Mouse (Mus musculus) forebrain, embryonic 16.5 days (tissue): ENCODE results near the gene Tnfrsf23. TPM values are rescaled to one million over a fixed set of nuclear protein-coding genes. Genes with fewer than 3 reads are reported as not detected.
"Not testable (repeated sequence)": the region's sequence is repeated elsewhere in the genome, so short reads cannot be mapped to it uniquely, and the experiment has no call there.

Experiments used
- ATAC-seq: fragments of 200-750 bp; cut with Nextera tagmentation; 2 replicates; pipeline ENCODE4 v1.8.0; 2017; ENCODE audit warnings: mild to moderate bottlenecking, moderate library complexity
- H3K27ac ChIP-seq: fragments of 300-500 bp; sonication (generic); 2 replicates; pipeline ENCODE4 v1.5.1; 2014; ENCODE audit warnings: low read length, control low read depth
- H3K27me3 ChIP-seq: fragments of 300-500 bp; sonication (generic); replicated peaks from 2 replicates; pipeline ENCODE4 v1.6.1; 2014; ENCODE audit warnings: low read length; ENCODE audit not compliant: control insufficient read depth, insufficient read depth
- H3K36me3 ChIP-seq: fragments of 300-500 bp; sonication (generic); 2 replicates; pipeline ENCODE4 v1.6.1; 2014; ENCODE audit not compliant: control insufficient read depth, insufficient read depth
- H3K4me1 ChIP-seq: fragments of 300-500 bp; sonication (generic); replicated peaks from 2 replicates; pipeline ENCODE4 v1.6.1; 2014; ENCODE audit warnings: low read length; ENCODE audit not compliant: control insufficient read depth, insufficient read depth
- H3K4me2 ChIP-seq: fragments of 300-500 bp; sonication (generic); 2 replicates; pipeline ENCODE4 v1.6.1; 2014; ENCODE audit warnings: mild to moderate bottlenecking, low read length, control low read depth
- H3K4me3 ChIP-seq: fragments of 300-500 bp; sonication (generic); replicated peaks from 2 replicates; pipeline ENCODE4 v1.5.1; 2014; ENCODE audit warnings: mild to moderate bottlenecking, low read length, control low read depth
- H3K9ac ChIP-seq: fragments of 300-500 bp; sonication (generic); replicated peaks from 2 replicates; pipeline ENCODE4 v1.6.1; 2014; ENCODE audit warnings: low read depth, low read length, control low read depth
- H3K9me3 ChIP-seq: fragments of 300-500 bp; sonication (generic); 2 replicates; pipeline ENCODE4 v1.6.1; 2016; ENCODE audit warnings: low read length; ENCODE audit not compliant: control insufficient read depth
- WGBS: fragments of 180-500 bp; shearing (Covaris S2); extraction: QIAGEN DNeasy Blood & Tissue Kit; methylation state at CpG from one replicate; pipeline ENCODE4 v1.1.7; 2014; 5-methylcytosine and 5-hydroxymethylcytosine counted together
- polyA plus RNA-seq: library from polyadenylated mRNA; unstranded; fragments of >200 nt; fragmentation: Nextera tagmentation; extraction: Ambion mirVana; gene quantifications from 2 replicates; pipeline ENCODE4 v1.2.1, GENCODE M21; 2015

Gene Tnfrsf23
- polyA plus RNA-seq, 1 experiment from 2014 or later: 0.76 TPM

GRCm38 (mm10) chr7:143663470-143663869 lies 22.2 kb downstream of the Tnfrsf23 start:
- H3K4me1 ChIP-seq: no peaks in the 10 kb centered on the region
- no peaks in the 10 kb centered on the region for H3K36me3 ChIP-seq
- no peak overlapping the region for H3K4me2 ChIP-seq
- no peak for ATAC-seq
- no peak overlapping the region for H3K9ac ChIP-seq
- H3K27me3 ChIP-seq: no peaks in the 10 kb centered on the region
- no peak overlapping the region for H3K4me3 ChIP-seq
- no peaks in the 10 kb centered on the region for H3K9me3 ChIP-seq
- H3K27ac ChIP-seq: no peak overlapping the region
- WGBS: 86% methylated on average over 2 of the region's 2 CpGs

- no peak for ATAC-seq
- Histone ChIP-seq H3K36me3 (no peaks in the 10 kb centered on the region), H3K9me3 (no peaks in the 10 kb centered on the region), H3K9ac (no peak overlapping the region), H3K4me3 (no peak overlapping the region), H3K27me3 (no peaks in the 10 kb centered on the region), H3K27ac (no peak overlapping the region), H3K4me1 (no peaks in the 10 kb centered on the region), H3K4me2 (no peak overlapping the region)
These were observed 24.9 kb downstream of the Tnfrsf23 start for GRCm38 (mm10) chr7:143660797-143661196.

GRCm38 (mm10) chr7:143649769-143650346 lies 35.8 kb downstream of the Tnfrsf23 start:
- H3K9me3 ChIP-seq, ATAC-seq, H3K27me3 ChIP-seq, H3K4me1 ChIP-seq, H3K9ac ChIP-seq, H3K36me3 ChIP-seq, H3K27ac ChIP-seq: not testable (repeated sequence)
- Histone ChIP-seq H3K4me2 (peak overlapping the region; percentile 91), H3K4me3 (peak overlapping the region; percentile 81)
- WGBS: 47% methylated on average over 10 of the region's 10 CpGs

- H3K9me3 ChIP-seq: no peaks in the 10 kb centered on the region
- no peaks in the 10 kb centered on the region for H3K27me3 ChIP-seq
- peak within 1 kb of the TSS; percentile 81 for H3K4me3 ChIP-seq
- WGBS: 1% methylated on average over 39 of the region's 39 CpGs
- ATAC-seq: peak; percentile 100
- peak within 1 kb of the TSS; percentile 91 for H3K4me2 ChIP-seq
- no peak within 1 kb of the TSS for H3K27ac ChIP-seq
- H3K4me1 ChIP-seq: peaks cover 2% of the 10 kb centered on the region; the same call in 1 of the 2 replicates
- H3K36me3 ChIP-seq: no peaks in the 10 kb centered on the region
- peak within 1 kb of the TSS; percentile 73 for H3K9ac ChIP-seq
These were observed 36.5 kb downstream of the Tnfrsf23 start, which contains the start of gene Tnfrsf22 for GRCm38 (mm10) chr7:143649034-143649768. TSS of gene Tnfrsf22 (minus strand) at chr7:143649661.

- not testable (repeated sequence) for ATAC-seq, H3K4me3 ChIP-seq, H3K27ac ChIP-seq, H3K36me3 ChIP-seq, H3K9ac ChIP-seq, H3K27me3 ChIP-seq, H3K9me3 ChIP-seq, H3K4me1 ChIP-seq, H3K4me2 ChIP-seq
- 86% methylated on average over 2 of the region's 2 CpGs for WGBS
These were observed 41.7 kb downstream of the Tnfrsf23 start for GRCm38 (mm10) chr7:143643949-143644348.

GRCm38 (mm10) chr7:143636674-143637073 lies 49.0 kb downstream of the Tnfrsf23 start:
- no peaks in the 10 kb centered on the region for H3K27me3 ChIP-seq
- no peak overlapping the region for H3K4me3 ChIP-seq
- H3K4me2 ChIP-seq: no peak overlapping the region
- ATAC-seq: no peak
- H3K4me1 ChIP-seq: no peaks in the 10 kb centered on the region
- 96% methylated on average over 1 of the region's 1 CpGs for WGBS
- no peak overlapping the region for H3K9ac ChIP-seq
- no peak overlapping the region for H3K27ac ChIP-seq
- no peaks in the 10 kb centered on the region for H3K9me3 ChIP-seq
- no peaks in the 10 kb centered on the region for H3K36me3 ChIP-seq

GRCm38 (mm10) chr7:143631503-143631902 lies 54.2 kb downstream of the Tnfrsf23 start:
- no peak overlapping the region for H3K9ac ChIP-seq
- H3K27me3 ChIP-seq: no peaks in the 10 kb centered on the region
- 72% methylated on average over 2 of the region's 2 CpGs for WGBS
- H3K36me3 ChIP-seq: no peaks in the 10 kb centered on the region
- H3K4me1 ChIP-seq: no peaks in the 10 kb centered on the region
- H3K9me3 ChIP-seq: no peaks in the 10 kb centered on the region
- H3K4me2 ChIP-seq: no peak overlapping the region
- H3K4me3 ChIP-seq: no peak overlapping the region
- no peak for ATAC-seq
- H3K27ac ChIP-seq: no peak overlapping the region

GRCm38 (mm10) chr7:143629501-143629900 lies 56.2 kb downstream of the Tnfrsf23 start:
- Histone ChIP-seq H3K9ac (no peak overlapping the region), H3K36me3 (no peaks in the 10 kb centered on the region), H3K27ac (no peak overlapping the region), H3K4me2 (no peak overlapping the region), H3K27me3 (no peaks in the 10 kb centered on the region), H3K9me3 (no peaks in the 10 kb centered on the region), H3K4me3 (no peak overlapping the region), H3K4me1 (no peaks in the 10 kb centered on the region)
- WGBS: 66% methylated on average over 1 of the region's 1 CpGs
- no peak for ATAC-seq

- WGBS: 96% methylated on average over 1 of the region's 1 CpGs
- no peak within 1 kb of the TSS for H3K4me3 ChIP-seq
- no peak within 1 kb of the TSS for H3K27ac ChIP-seq
- ATAC-seq: no peak
- H3K36me3 ChIP-seq: no peaks in the 10 kb centered on the region
- no peak within 1 kb of the TSS for H3K9ac ChIP-seq
- H3K4me2 ChIP-seq: no peak within 1 kb of the TSS
- H3K27me3 ChIP-seq: no peaks in the 10 kb centered on the region
- no peaks in the 10 kb centered on the region for H3K9me3 ChIP-seq
- H3K4me1 ChIP-seq: no peaks in the 10 kb centered on the region
These were observed 57.1 kb downstream of the Tnfrsf23 start, which contains the start of gene Tnfrsf26 for GRCm38 (mm10) chr7:143628540-143628939. TSS of gene Tnfrsf26 (minus strand) at chr7:143628722.
